Mouse (Mus musculus): Measurements from ENCODE around the gene Cfap58.

DNA sequence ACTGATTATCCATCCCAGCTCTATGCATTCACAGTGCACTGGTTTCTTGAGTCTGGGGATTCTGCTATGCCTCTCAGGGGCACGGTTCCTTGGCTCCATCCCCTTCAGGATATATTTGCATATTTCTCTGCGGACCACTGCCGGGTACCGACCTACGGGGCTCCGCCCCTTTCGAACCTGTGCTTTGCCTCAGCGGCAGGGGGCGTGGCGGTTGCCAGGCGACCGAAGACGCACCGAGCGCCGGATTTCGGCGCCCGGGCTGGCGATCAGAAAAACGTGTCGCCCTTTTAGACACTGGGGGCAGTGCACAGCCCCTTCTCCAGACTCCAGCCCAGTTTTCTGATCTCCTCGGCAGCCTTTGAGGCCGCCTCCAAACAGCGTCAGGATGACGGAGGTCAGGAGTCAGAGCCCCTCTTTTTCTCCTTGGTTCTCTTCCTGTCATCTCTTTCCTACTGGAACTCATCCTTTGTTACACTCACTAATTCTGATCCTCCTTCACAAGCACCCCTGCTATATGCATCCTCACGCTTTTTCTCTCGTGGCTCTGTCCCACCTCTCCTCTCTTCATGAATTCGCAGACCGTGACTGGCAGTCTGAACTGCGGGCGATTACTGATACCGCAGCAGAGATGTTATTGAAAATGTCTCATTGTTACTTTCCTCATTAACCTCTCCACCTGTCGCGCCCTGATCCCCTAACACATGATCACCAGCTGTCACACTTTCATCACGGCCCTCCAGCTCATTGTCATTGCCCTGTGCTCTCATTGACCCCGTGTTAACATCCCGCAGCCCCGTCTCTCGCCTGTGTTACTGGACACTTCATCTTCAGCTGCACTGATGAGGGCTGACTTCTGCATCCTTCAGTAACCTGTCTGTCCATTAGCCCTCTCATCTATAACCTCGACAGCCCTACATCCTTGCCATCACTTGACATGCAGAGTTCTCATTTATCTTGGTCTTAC, at the start of gene Cfap58:
- TF ChIP-seq CTCF (IDR thresholded peaks at IDR 0.05; ENCODE audit: low read depth, low read length) (no peak), POLR2A (IDR thresholded peaks at IDR 0.05; ENCODE audit: extremely low read depth, insufficient read depth, low read length) (no peak)
